Mouse (Mus musculus) layer of hippocampus, adult 2 months (tissue): ENCODE data around the gene Zfp280d. TPM values are rescaled to one million over a fixed set of nuclear protein-coding genes. Genes with fewer than 3 reads are reported as not detected.
A peak's percentile ranks its signal among the peaks of the same experiment; 100 is the strongest.
"Not testable (repeated sequence)": the region's sequence is repeated elsewhere in the genome, so short reads cannot be mapped to it uniquely, and the experiment has no call there.

Experiments used
- DNase-seq, 2 experiments: peaks; one replicate each; pipeline ENCODE4 v3.0.0; 2022; ENCODE audit warnings: low spot score in 2 of 2
- H3K27ac ChIP-seq: fragments of 200-600 bp; 2 replicates; pipeline ENCODE4 v1.8.1; 2022
- H3K4me3 ChIP-seq: fragments of 200-600 bp; 2 replicates; pipeline ENCODE4 v1.8.1; 2022; ENCODE audit warnings: mild to moderate bottlenecking
- CTCF ChIP-seq: fragments of 200-600 bp; conservative IDR thresholded peaks from 2 replicates; pipeline ENCODE4 v1.8.1; 2022; ENCODE audit warnings: antibody characterized with exemption, mild to moderate bottlenecking, moderate library complexity
- total RNA-seq, 2 experiments: library from RNA; stranded (reverse); gene quantifications; 2 replicates each; pipeline ENCODE4 v1.2.3; 2021

Zfp280d gene
- total RNA-seq, 2 experiments from 2014 or later: 50.5 to 56.2 TPM

DNA sequence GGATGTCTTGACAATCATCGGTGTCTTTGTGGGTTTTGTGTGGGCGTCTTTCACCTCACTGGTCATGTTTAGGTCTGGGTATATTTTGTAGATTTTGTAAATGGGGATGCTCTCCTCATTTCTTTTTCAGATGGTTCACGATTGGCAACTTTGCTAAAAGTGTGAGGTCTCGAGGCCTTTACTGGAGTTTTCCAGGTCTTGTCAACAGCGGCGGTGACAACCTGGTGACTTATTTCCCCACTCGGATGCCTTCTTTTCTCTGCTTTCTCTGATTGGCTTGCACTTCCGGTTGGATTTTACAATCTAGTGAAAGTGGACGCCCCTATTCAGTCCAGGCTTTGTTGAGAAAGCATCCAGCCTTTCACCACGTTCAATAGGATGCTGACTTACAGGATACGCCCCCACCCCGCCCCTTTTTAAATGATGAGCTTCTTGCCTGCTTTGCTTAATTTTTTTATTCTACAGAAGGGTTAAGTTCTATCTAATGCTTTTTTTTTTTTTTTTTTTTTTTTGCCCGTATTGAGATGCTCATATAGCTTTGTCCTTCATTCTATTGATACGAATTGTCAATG lies 114.9 kb downstream of the Zfp280d start:
- no peak for TF ChIP-seq CTCF
- Histone ChIP-seq H3K27ac (no peak overlapping the region), H3K4me3 (no peak overlapping the region)
- no peak for DNase-seq

DNA sequence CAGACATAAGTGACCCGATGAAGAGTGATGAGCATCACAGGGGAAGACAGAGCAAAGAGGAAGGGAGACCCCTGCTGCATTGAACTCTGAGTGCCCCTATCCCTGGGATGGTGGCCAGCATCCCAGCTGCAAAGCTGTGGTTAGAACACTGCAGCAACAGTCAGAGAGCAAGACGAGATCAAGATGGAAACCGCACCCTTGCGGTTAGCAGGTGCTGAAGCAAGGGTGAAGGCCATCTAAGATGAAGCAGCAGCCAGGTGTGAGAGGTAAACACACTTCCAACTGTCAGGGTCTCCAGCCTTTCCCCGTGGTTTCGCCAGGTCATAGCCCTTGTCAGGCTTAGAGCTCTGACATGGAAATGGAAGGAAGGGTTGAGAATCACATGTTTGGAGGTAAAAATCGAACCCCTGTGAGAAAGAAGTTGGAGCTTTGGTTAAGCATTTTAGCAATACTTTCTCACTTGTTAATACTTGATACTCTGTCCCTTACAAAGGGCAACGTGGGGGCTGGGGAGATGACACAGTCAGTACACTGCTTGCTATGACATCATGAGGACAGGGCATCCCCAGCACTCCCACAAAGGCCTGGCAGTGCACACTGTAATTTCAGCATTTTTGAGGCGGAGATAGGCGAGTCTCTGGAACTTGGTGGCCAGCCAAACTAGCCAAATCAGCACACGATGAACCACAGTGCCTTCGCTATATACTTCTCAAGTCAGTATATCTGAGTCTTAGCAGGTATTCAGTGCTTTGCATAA lies 115.8 kb downstream of the Zfp280d start:
- H3K27ac ChIP-seq: no peak overlapping the region
- DNase-seq: no peak
- no peak for TF ChIP-seq CTCF
- no peak overlapping the region for H3K4me3 ChIP-seq

DNA sequence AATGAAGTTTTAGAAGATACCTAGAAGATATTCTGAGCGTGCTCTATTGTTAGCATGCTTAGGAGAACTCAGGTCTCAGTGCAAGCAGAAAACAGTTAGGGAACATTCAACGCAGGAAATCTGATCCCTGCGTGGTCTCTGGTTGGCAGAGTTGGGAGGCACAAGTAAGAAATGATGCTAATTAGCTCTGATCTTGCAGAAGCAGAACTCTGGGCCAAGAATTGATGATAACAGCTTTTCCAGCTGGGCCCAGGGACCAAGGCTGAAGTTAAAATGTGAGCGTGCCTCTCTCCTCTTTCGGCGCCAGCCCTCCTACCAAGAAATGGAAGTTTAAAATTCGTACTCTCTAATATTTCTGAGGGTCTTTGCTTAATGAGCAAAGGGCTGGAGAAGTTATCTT lies 118.0 kb downstream of the Zfp280d start:
- DNase-seq: no peak
- Histone ChIP-seq H3K27ac (no peak overlapping the region), H3K4me3 (no peak overlapping the region)
- TF ChIP-seq CTCF: no peak

DNA sequence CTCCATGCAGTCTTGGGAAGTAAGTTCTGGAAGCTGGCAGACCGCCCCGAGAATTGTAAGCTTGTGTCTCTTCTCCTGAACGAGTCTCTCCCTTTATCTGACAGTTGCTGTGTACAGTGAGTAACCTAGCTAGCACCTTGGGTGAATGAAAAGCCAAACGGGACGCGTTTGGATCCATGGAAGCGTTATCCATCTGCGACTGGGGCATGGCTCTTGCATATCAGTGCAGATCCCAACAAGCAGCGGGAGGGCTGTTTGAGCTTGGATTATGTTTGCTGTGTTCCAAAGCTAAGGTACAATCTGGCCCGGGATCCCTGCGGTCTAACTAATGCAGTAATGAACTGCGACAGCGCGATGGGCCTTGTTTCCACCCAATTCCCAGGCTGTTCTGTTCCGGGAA lies 118.6 kb downstream of the Zfp280d start:
- no peak for TF ChIP-seq CTCF
- no peak for DNase-seq
- no peak overlapping the region for H3K27ac ChIP-seq
- no peak overlapping the region for H3K4me3 ChIP-seq

DNA sequence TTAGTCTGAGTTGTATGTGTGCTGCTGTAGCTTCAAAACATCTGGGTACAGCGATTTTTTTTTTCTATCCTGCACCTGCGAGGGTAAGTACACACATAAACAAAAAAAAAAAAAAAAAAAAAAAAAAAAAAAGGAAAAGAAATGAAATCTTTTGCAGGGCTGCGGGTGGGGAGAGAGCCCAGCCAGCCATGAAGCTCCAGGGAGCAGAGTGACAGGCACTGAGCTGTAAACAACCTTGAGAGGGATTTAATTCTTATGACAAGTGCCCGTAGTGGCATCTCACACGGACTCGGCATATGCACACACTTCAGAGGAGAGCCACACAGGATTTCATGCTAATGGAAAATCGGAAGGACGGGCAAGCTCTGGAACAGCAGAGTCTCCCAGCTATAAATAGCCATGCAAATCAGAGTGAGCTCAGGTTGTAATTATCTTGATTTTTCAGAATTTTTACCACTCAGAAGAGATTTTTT lies 119.2 kb downstream of the Zfp280d start:
- Histone ChIP-seq H3K27ac (no peak overlapping the region), H3K4me3 (no peak overlapping the region)
- no peak for DNase-seq
- no peak for TF ChIP-seq CTCF

DNA sequence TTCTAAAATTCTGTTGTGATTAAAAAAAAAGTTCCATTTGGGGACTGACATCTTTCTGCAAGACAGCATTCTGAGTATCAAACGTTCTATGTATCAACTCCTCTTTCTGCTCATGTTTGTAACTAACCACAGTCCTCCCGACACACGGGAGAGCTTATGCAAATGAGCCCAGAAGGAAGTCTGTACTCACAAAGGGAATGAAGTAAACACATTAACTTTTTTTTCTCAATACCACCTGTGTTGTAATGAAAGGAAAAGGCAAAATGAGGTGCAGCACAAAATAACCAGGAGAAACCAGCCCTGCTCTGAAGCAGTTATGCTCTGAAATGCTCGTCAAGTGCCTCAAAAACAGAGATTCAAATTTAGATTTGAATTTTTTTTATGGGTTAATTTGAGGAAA lies 125.5 kb downstream of the Zfp280d start:
- no peak for TF ChIP-seq CTCF
- H3K27ac ChIP-seq: no peak overlapping the region
- no peak overlapping the region for H3K4me3 ChIP-seq
- no peak for DNase-seq

DNA sequence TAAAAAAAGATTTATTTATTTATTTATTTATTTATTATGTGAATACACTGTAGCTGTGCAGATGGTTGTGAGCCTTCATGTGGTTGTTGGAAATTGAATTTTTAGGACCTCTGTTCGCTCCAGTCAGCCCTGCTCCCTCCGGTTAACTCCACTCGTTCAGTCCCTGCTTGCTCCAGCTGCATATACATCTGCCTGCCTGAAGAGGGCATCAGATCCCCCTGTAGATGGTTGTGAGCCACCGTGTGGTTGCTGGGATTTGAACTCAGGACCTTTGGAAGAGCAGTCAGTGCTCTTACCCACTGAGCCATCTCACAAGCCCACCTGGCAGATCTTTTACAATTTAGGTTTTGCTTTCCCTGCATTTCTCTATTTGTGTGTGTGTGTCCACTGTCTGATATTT lies 127.1 kb downstream of the Zfp280d start:
- DNase-seq, H3K27ac ChIP-seq, H3K4me3 ChIP-seq: not testable (repeated sequence)
- peak; percentile 44 for TF ChIP-seq CTCF

DNA sequence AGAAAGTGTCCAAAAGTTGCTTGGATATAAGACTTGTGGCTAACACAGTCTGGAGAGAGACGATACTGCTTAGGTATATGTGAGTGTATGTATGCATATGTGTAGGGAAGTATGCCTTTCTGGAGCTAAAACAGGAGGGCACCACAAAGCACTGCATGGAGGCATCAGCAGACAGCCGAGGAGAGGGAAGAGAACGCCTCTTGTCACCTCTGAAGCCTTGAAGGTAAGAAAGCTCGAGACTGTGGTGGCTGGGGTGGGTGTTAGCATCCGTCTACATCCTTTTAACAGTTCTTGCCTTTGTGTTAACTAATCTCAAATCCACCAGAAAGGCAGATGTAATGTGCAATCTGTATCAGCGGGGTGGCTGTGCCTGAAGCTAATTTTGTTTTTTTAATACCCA lies 128.8 kb downstream of the Zfp280d start:
- no peak overlapping the region for H3K27ac ChIP-seq
- DNase-seq: no peak
- TF ChIP-seq CTCF: no peak
- no peak overlapping the region for H3K4me3 ChIP-seq

DNA sequence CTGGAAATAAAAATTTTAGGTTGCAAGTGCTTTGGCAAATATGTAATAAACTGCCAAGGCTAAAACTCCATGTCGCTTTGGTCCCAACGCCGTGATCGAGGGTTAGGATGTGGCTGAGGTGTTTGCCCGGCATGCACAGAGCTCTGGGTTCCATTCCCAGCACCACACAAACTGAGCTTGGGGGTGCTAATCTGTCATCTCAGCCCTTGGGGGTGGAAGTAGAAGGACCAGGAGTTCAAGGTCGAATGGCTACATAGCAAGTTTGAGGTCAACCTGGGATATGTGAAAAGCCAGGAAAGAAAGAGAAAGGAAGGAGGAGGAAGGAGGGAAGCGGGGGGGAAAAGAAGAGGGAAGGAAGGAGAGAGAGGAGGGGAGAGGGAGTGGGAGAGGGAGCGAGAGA lies 129.8 kb downstream of the Zfp280d start:
- Histone ChIP-seq H3K27ac (no peak overlapping the region), H3K4me3 (no peak overlapping the region)
- DNase-seq: no peak
- no peak for TF ChIP-seq CTCF

DNA sequence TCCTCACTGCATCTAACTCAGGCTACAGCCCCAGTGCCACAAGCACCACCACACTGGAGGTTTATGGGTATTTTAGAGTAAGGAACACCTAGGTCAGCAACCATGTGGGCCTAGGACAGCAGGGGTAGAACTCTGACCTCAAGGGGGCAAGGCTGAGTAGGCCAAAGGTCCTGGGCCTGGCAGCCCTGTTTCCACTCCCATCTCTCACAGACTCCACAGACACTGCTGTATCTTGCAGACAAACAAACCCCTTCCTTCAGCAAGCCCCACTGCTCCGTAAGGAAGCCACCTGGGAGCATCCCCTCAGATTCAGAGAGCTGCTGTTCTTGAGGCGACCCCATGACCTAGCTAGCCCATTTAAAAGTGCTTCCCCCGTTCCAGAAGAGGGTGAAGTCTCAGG lies 130.3 kb downstream of the Zfp280d start:
- no peak overlapping the region for H3K4me3 ChIP-seq
- H3K27ac ChIP-seq: no peak overlapping the region
- no peak for TF ChIP-seq CTCF
- DNase-seq: no peak

DNA sequence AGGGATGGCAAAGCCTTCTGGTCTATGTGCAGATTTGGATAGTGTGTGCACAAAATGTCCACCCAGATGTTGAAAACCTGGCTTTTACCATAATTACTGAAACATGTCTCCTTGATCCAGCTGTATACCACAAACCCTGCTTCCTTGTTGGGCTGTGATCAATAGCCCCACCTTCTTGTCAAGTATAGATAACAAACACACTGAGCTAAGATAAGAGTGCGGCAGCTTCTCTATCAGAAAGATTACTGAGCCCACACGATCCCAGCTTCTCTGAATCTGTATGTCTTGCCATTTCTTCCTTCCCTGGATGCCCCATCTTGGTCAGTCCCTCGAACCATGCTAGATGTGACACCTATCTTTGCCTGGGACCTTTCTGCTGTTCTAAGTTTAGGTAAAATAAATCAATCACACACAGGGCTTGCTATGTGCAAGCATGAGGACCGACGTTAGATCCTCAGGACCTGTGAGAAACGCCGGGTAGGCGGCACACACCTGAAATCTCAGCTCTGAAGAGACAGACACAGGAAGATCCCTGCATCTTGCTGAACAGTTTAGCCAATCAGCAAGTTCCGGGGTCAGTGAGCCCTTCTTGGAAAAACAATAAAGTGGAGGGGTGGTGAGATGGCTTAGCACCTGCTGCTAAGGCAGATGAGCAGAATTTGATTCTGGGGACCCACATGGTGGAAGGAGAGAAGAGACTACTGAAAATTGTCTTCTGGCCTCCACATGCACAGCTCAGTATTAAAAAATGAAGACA lies 131.4 kb downstream of the Zfp280d start:
- Histone ChIP-seq H3K27ac (no peak overlapping the region), H3K4me3 (no peak overlapping the region)
- no peak for TF ChIP-seq CTCF
- DNase-seq: no peak

DNA sequence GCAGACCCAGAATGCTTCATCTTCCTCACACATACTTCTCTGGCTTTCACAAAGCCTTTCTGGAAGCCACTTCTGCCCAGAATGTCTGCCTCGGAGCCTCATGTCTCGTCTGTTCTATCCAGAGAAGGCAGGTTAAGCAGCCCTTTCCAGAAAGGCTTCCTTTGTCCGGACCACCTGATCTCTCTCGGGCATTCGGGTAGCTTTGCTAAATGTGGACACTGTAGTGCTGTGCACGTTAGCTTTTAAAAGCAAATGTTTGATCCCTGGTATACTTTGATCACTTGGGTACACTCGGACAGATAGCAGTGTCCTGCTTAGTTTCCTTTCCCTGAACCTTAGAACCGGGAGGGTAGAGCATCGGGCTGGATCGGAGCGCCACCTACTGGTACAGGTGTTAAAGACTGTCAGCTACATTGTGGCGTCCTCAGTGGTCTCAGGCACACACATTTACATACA lies 133.5 kb downstream of the Zfp280d start:
- peak; percentile 76 to 82 for DNase-seq
- no peak overlapping the region for H3K27ac ChIP-seq
- peak overlapping the region; percentile 55 for H3K4me3 ChIP-seq
- TF ChIP-seq CTCF: peak; percentile 95
